Mouse (Mus musculus): Measurements from ENCODE around the gene Ticrr. TPM values are rescaled to one million over a fixed set of nuclear protein-coding genes. Genes with fewer than 3 reads are reported as not detected.

The Ticrr gene
- polyA plus RNA-seq, 1 experiment from 2014 or later, result 25.3 TPM

- DNase-seq (ENCODE audit: low spot score), result no peak
- Histone ChIP-seq H3K27me3 (ENCODE audit: control insufficient read depth, insufficient read depth, low read length) (peaks cover 2% of the 10 kb centered on the region; the same call in 1 of the 2 replicates), H3K36me3 (ENCODE audit: control insufficient read depth, insufficient read depth, low read length) (no peaks in the 10 kb centered on the region)
These were observed 36.9 kb upstream of the Ticrr start for GRCm38 (mm10) chr7:79623086-79623485.

GRCm38 (mm10) chr7:79626170-79626569, 33.8 kb upstream of the Ticrr start:
- ATAC-seq (replicated peaks; ENCODE audit: low FRiP score), result no peak
- Histone ChIP-seq H3K4me1 (replicated peaks; ENCODE audit: control insufficient read depth, insufficient read depth, low read length) (no peaks in the 10 kb centered on the region), H3K9me3 (ENCODE audit: control insufficient read depth, low read length) (no peaks in the 10 kb centered on the region), H3K27me3 (ENCODE audit: control insufficient read depth, insufficient read depth, low read length) (no peaks in the 10 kb centered on the region), H3K27ac (ENCODE audit: low read depth, low read length) (no peak overlapping the region), H3K4me3 (ENCODE audit: low read depth, low read length) (no peak overlapping the region), H3K9ac (ENCODE audit: low read length) (no peak overlapping the region), H3K4me2 (ENCODE audit: low read depth, low read length, severe bottlenecking) (no peak overlapping the region), H3K36me3 (ENCODE audit: control insufficient read depth, insufficient read depth, low read length) (no peaks in the 10 kb centered on the region)
- WGBS, result 86% methylated on average over 5 of the region's 5 CpGs
- no peak for DNase-seq (ENCODE audit: low spot score)

More at GRCm38 (mm10) chr7:79623086-79623485, 36.9 kb upstream of the Ticrr start:
- H3K27ac ChIP-seq (ENCODE audit: low read depth, low read length), result no peak overlapping the region
- H3K4me1 ChIP-seq (replicated peaks; ENCODE audit: control insufficient read depth, insufficient read depth, low read length), result no peaks in the 10 kb centered on the region
- no peak overlapping the region for H3K4me3 ChIP-seq (ENCODE audit: low read depth, low read length)
- no peaks in the 10 kb centered on the region for H3K9me3 ChIP-seq (ENCODE audit: control insufficient read depth, low read length)
- ATAC-seq (replicated peaks; ENCODE audit: low FRiP score), result no peak
- WGBS, result 83% methylated on average over 8 of the region's 8 CpGs
- no peak overlapping the region for H3K9ac ChIP-seq (ENCODE audit: low read length)
- no peak overlapping the region for H3K4me2 ChIP-seq (ENCODE audit: low read depth, low read length, severe bottlenecking)

GRCm38 (mm10) chr7:79628271-79628913, 31.6 kb upstream of the Ticrr start:
- H3K27ac ChIP-seq (ENCODE audit: low read depth, low read length), result no peak overlapping the region
- no peak overlapping the region for H3K4me3 ChIP-seq (ENCODE audit: low read depth, low read length)
- H3K4me2 ChIP-seq (ENCODE audit: low read depth, low read length, severe bottlenecking), result no peak overlapping the region
- no peaks in the 10 kb centered on the region for H3K4me1 ChIP-seq (replicated peaks; ENCODE audit: control insufficient read depth, insufficient read depth, low read length)
- no peaks in the 10 kb centered on the region for H3K27me3 ChIP-seq (ENCODE audit: control insufficient read depth, insufficient read depth, low read length)
- no peaks in the 10 kb centered on the region for H3K36me3 ChIP-seq (ENCODE audit: control insufficient read depth, insufficient read depth, low read length)
- 71% methylated on average over 4 of the region's 4 CpGs for WGBS
- no peak overlapping the region for H3K9ac ChIP-seq (ENCODE audit: low read length)
- H3K9me3 ChIP-seq (ENCODE audit: control insufficient read depth, low read length), result no peaks in the 10 kb centered on the region
- ATAC-seq (replicated peaks; ENCODE audit: low FRiP score), result no peak
- no peak for DNase-seq (ENCODE audit: low spot score)

- H3K4me2 ChIP-seq (ENCODE audit: low read depth, low read length, severe bottlenecking), result no peak overlapping the region
- H3K27me3 ChIP-seq (ENCODE audit: control insufficient read depth, insufficient read depth, low read length), result no peaks in the 10 kb centered on the region
- no peak for ATAC-seq (replicated peaks; ENCODE audit: low FRiP score)
- 27% methylated on average over 13 of the region's 13 CpGs for WGBS
- no peaks in the 10 kb centered on the region for H3K36me3 ChIP-seq (ENCODE audit: control insufficient read depth, insufficient read depth, low read length)
- H3K4me1 ChIP-seq (replicated peaks; ENCODE audit: control insufficient read depth, insufficient read depth, low read length), result no peaks in the 10 kb centered on the region
- H3K9ac ChIP-seq (ENCODE audit: low read length), result no peak overlapping the region
- DNase-seq (ENCODE audit: low spot score), result no peak
- no peaks in the 10 kb centered on the region for H3K9me3 ChIP-seq (ENCODE audit: control insufficient read depth, low read length)
- H3K27ac ChIP-seq (ENCODE audit: low read depth, low read length), result no peak overlapping the region
- H3K4me3 ChIP-seq (ENCODE audit: low read depth, low read length), result no peak overlapping the region
These were observed 28.1 kb upstream of the Ticrr start for GRCm38 (mm10) chr7:79631773-79632348.

- ATAC-seq (replicated peaks; ENCODE audit: low FRiP score) (no peak), DNase-seq (ENCODE audit: low spot score) (no peak)
- no peak overlapping the region for H3K9ac ChIP-seq (ENCODE audit: low read length)
- no peak overlapping the region for H3K4me3 ChIP-seq (ENCODE audit: low read depth, low read length)
- no peaks in the 10 kb centered on the region for H3K27me3 ChIP-seq (ENCODE audit: control insufficient read depth, insufficient read depth, low read length)
- no peaks in the 10 kb centered on the region for H3K9me3 ChIP-seq (ENCODE audit: control insufficient read depth, low read length)
- no peak overlapping the region for H3K27ac ChIP-seq (ENCODE audit: low read depth, low read length)
- 91% methylated on average over 3 of the region's 3 CpGs for WGBS
- no peak overlapping the region for H3K4me2 ChIP-seq (ENCODE audit: low read depth, low read length, severe bottlenecking)
- H3K36me3 ChIP-seq (ENCODE audit: control insufficient read depth, insufficient read depth, low read length), result no peaks in the 10 kb centered on the region
- no peaks in the 10 kb centered on the region for H3K4me1 ChIP-seq (replicated peaks; ENCODE audit: control insufficient read depth, insufficient read depth, low read length)
These were observed 12.8 kb upstream of the Ticrr start for GRCm38 (mm10) chr7:79647233-79647632.

GRCm38 (mm10) chr7:79649005-79649404, 11.0 kb upstream of the Ticrr start:
- Histone ChIP-seq H3K4me1 (replicated peaks; ENCODE audit: control insufficient read depth, insufficient read depth, low read length) (no peaks in the 10 kb centered on the region), H3K9ac (ENCODE audit: low read length) (no peak overlapping the region), H3K36me3 (ENCODE audit: control insufficient read depth, insufficient read depth, low read length) (no peaks in the 10 kb centered on the region), H3K27ac (ENCODE audit: low read depth, low read length) (no peak overlapping the region), H3K27me3 (ENCODE audit: control insufficient read depth, insufficient read depth, low read length) (no peaks in the 10 kb centered on the region), H3K4me2 (ENCODE audit: low read depth, low read length, severe bottlenecking) (no peak overlapping the region), H3K4me3 (ENCODE audit: low read depth, low read length) (no peak overlapping the region), H3K9me3 (ENCODE audit: control insufficient read depth, low read length) (no peaks in the 10 kb centered on the region)
- ATAC-seq (replicated peaks; ENCODE audit: low FRiP score), result no peak
- peak; percentile 76 for DNase-seq (ENCODE audit: low spot score)
- WGBS, result 11% methylated on average over 3 of the region's 3 CpGs

- Histone ChIP-seq H3K9me3 (ENCODE audit: control insufficient read depth, low read length) (no peaks in the 10 kb centered on the region), H3K9ac (ENCODE audit: low read length) (no peak overlapping the region), H3K27me3 (ENCODE audit: control insufficient read depth, insufficient read depth, low read length) (no peaks in the 10 kb centered on the region), H3K4me1 (replicated peaks; ENCODE audit: control insufficient read depth, insufficient read depth, low read length) (no peaks in the 10 kb centered on the region), H3K4me3 (ENCODE audit: low read depth, low read length) (no peak overlapping the region), H3K36me3 (ENCODE audit: control insufficient read depth, insufficient read depth, low read length) (no peaks in the 10 kb centered on the region), H3K4me2 (ENCODE audit: low read depth, low read length, severe bottlenecking) (no peak overlapping the region), H3K27ac (ENCODE audit: low read depth, low read length) (no peak overlapping the region)
- ATAC-seq (replicated peaks; ENCODE audit: low FRiP score), result no peak
- WGBS, result 65% methylated on average over 1 of the region's 1 CpGs
- no peak for DNase-seq (ENCODE audit: low spot score)
These were observed 5.8 kb upstream of the Ticrr start for GRCm38 (mm10) chr7:79654185-79654584.

GRCm38 (mm10) chr7:79654586-79654985, 5.4 kb upstream of the Ticrr start:
- WGBS, result 12% methylated on average over 1 of the region's 1 CpGs
- H3K4me2 ChIP-seq (ENCODE audit: low read depth, low read length, severe bottlenecking), result no peak overlapping the region
- H3K9ac ChIP-seq (ENCODE audit: low read length), result no peak overlapping the region
- H3K27me3 ChIP-seq (ENCODE audit: control insufficient read depth, insufficient read depth, low read length), result no peaks in the 10 kb centered on the region
- H3K4me3 ChIP-seq (ENCODE audit: low read depth, low read length), result no peak overlapping the region
- 0 out of 2 replicates have a peak, but pooled peaks cover 2% of the 10 kb centered on the region for H3K4me1 ChIP-seq (replicated peaks; ENCODE audit: control insufficient read depth, insufficient read depth, low read length)
- DNase-seq (ENCODE audit: low spot score), result no peak
- no peaks in the 10 kb centered on the region for H3K9me3 ChIP-seq (ENCODE audit: control insufficient read depth, low read length)
- no peak for ATAC-seq (replicated peaks; ENCODE audit: low FRiP score)
- no peak overlapping the region for H3K27ac ChIP-seq (ENCODE audit: low read depth, low read length)
- no peaks in the 10 kb centered on the region for H3K36me3 ChIP-seq (ENCODE audit: control insufficient read depth, insufficient read depth, low read length)
